In the genomic region with DNA sequence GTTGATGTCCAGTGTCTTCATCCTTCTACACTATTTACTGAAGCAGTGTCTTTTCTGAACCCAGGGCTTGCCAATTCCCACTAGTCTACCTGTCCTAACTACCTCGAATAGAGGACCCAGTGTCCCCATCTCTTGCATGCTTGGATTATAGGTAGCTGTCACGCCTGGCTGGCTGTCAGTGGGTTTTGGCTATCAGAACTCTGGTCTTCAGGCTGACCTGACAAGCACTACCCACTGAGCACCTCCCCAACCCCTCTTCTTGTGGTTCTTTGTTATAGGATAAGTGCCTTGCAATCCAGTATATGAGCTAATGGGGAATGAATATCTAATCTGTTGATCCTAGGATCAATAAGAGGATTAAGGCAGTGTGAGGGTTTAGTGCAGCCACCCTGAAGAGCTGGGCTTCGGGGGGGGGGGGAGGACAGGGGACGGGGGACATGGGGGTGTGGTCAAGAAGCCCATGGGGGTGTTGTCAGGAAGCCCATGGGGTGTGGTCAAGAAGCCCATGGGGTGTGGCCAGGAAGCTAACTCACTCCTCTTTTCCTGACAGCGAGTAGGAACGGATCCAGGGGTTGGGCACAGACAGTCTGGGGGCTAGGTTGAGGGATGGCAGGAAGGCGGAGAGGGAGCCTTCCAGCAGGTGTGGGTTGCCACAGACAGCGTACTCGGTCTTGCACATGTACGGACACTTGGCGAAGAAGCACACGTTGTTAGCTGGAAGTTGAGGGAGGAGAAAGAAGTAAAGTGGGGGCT, we compare ENCODE assay signal across 13 mouse cellular contexts. TPM values are rescaled to one million over a fixed set of nuclear protein-coding genes. Genes with fewer than 3 reads are reported as not detected.
"Had no signal": no experiment of that assay in that cellular context is flagged by ENCODE, and none has a peak within 500 bp of the region (broad histone marks: within the 10 kb centered on the region; RNA-seq: fewer than 3 reads in every experiment).

No protein-coding gene starts in this region.

- H3K36me3 ChIP-seq: limb, embryonic 12.5 days; liver, embryonic 13.5 days; neural tube, embryonic 13.5 days had no signal

- H3K4me3 ChIP-seq: limb, embryonic 12.5 days; liver, embryonic 13.5 days; neural tube, embryonic 13.5 days had no signal

- H3K9ac ChIP-seq: limb, embryonic 12.5 days; liver, embryonic 13.5 days; liver, postnatal 0 days; neural tube, embryonic 13.5 days had no signal

- H3K27ac ChIP-seq: hindbrain, postnatal 0 days; limb, embryonic 12.5 days; liver, embryonic 13.5 days; macrophage; neural tube, embryonic 13.5 days had no signal

- ATAC-seq: hindbrain, postnatal 0 days; intestine, embryonic 16.5 days; liver, postnatal 0 days had no signal

- H3K4me1 ChIP-seq: limb, embryonic 12.5 days; liver, embryonic 13.5 days; neural tube, embryonic 13.5 days had no signal

- H3K27me3 ChIP-seq: limb, embryonic 12.5 days; liver, embryonic 13.5 days; neural tube, embryonic 13.5 days had no signal

- H3K4me2 ChIP-seq: limb, embryonic 12.5 days; liver, embryonic 13.5 days; neural tube, embryonic 13.5 days had no signal

- DNase-seq: kidney, adult 8-10 months; kidney, postnatal 25 days; liver; liver, embryonic 13.5 days; liver, postnatal 0 days; midbrain, embryonic 14.5 days; thymus, adult 18-20 months; thymus, postnatal 14 days had no signal

- H3K9me3 ChIP-seq: limb, embryonic 12.5 days; liver, embryonic 13.5 days; neural tube, embryonic 13.5 days had no signal

RNA-seq across cellular contexts. Expression of a gene that starts 45.3 kb away (rescaled TPM):
- polyA plus RNA-seq: macrophage had no signal
